Mouse (Mus musculus) spleen, embryonic (tissue): ENCODE results near the gene Gm28048.

Experiments used
- CTCF ChIA-PET: fragments of 350-600 bp; sonication (Branson Sonifier 250); formaldehyde crosslinking; loops from one replicate; lab custom pipeline; 2022; lab: Charles Lee

The Gm28048 gene

DNA sequence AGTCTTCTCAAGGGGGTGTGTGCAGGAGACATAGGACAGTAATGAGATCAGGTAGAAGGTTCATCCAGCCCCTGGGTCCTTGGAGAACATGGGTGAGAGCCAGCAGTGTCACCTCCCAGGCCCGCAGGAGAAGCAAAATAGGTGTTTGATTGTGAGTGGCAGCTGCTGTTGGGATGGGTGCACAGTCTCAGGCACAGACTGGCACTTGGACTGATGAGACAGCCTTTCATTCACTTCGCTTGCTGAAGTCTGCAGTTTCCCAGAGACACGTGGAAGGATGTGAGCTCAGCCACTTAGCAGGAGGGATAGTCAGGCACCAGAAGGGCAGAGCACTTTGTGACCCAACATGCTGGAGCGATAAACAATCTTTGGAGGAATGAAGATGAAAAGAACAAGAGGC lies 118.3 kb downstream of the Gm28048 start:
- CTCF ChIA-PET = no interaction called here

DNA sequence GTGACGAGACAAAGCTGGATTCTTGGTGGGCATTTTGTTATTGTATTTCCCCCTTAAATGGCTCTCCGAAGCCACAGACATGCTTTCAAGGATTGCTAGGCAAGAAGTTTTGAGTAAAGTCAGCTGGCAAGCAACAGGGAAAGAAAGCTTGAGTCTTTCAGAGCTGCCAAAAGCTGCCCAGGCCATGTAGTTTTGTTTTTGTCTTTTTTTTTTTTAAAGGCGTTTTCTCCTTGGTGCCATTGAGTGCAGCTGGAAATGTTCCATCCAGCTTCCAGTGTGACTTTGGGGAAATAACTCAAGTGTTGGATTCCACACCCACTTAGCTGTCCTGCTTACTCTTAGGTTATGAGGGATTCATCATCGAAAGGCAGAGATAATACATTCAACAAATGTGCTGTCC lies 120.6 kb downstream of the Gm28048 start:
- CTCF ChIA-PET = interaction anchor here (0.7 kb wide), 1 partner anchor 39 kb away, joined by 4 read pairs; no protein-coding TSS in a partner anchor

DNA sequence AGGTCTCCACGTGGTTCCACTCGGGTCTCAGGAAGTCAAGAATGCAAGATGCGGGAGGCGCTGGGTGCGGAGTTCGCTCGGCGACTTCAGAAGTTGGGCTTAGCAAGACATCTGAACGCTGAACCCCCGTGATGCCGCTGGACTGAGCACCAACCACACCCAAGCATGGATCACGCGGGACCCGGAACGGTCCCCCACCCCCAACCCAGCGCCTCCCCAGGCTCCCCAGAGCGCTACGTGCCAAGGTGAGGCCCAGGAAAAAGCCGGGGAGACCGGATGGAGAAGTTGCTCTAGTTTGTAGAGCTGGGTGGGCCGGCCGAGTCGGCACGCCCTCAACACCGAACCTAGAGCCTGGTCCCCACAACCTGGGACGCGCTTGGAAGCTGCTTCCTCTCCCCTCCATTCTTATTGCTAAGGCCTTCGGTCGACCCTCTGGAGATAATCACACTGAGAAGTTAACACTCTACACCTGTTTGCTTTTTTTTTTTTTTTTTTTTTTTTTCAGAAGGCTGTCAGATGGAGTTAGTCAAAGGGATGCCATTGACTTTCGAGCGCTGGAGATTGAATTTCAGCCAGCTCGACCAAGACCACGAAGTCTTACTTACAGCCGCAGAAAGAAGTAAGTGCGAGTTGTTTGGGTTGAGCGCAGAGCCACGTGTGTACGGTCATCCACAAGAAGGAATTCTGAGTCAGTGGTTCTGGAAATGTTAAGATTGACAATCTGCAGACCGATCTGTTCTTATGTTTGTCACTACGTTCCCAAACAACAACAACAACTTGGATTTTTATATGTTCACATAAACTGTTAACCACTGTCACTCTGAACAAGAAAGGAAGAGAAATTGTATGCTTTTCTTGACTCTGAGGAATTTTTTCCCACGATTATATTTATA lies 121.3 kb downstream of the Gm28048 start, which contains the start of gene B3gnt2:
Gene B3gnt2, minus strand, starts transcription at position 627 of the 893 bp plus-strand sequence.
- CTCF ChIA-PET = interaction anchor here (0.7 kb wide), 2 partner anchors 38 to 98 kb away, joined by 4 to 18 read pairs; no protein-coding TSS in a partner anchor

DNA sequence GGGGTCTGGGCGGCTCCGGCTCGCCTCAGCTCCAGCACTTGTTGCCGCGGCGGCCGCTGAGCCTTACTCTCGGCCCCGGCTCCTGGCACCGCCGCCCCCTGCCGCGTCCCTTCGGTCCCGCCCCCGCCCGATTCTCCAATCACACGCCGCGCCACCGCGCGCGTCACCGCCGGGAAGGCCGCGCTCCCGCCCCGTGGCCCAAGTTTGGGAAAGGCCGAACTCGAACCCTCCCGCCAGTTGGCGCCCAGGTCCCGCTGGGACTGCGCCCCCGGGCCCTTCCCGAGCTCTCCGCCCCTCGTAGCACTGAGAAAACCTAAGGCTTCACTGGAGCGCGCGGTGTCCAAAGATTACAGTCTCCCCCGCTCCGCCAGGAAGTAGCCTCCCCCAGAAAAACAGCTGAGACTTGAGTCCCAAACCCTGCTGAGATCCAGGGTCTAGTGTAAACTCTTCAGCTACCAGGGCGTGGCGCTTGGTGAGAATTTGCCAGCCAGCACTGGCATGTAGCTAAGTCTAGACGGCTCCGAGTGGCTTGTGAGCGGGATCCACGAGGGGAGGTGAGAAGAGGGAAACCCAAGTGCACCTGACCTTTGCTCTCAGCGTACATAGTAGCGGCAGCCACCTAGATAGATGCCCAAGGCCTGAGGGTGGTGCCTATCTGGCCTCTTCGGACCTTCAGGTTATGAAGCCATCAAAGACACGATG lies 122.1 kb downstream of the Gm28048 start:
- CTCF ChIA-PET = interaction anchor here (0.7 kb wide), 1 partner anchor 99 kb away, joined by 18 read pairs; no protein-coding TSS in a partner anchor

DNA sequence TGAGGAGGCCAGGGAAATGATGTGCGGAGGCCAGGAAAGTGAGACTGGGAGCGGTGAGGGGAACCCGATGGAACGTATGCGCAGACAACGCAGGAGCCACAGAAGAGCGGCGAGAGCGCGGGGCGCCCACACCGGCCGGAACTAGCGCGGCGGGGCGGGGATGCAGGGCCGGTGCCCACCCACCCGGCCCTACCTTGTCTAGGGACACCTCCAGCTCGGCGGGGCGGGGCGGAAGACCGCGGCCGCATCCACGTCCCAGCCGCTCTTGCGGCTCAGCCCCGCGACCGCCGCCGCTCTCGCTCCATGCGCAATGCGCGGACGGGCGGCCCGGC lies 122.6 kb downstream of the Gm28048 start:
- CTCF ChIA-PET = no interaction called here

DNA sequence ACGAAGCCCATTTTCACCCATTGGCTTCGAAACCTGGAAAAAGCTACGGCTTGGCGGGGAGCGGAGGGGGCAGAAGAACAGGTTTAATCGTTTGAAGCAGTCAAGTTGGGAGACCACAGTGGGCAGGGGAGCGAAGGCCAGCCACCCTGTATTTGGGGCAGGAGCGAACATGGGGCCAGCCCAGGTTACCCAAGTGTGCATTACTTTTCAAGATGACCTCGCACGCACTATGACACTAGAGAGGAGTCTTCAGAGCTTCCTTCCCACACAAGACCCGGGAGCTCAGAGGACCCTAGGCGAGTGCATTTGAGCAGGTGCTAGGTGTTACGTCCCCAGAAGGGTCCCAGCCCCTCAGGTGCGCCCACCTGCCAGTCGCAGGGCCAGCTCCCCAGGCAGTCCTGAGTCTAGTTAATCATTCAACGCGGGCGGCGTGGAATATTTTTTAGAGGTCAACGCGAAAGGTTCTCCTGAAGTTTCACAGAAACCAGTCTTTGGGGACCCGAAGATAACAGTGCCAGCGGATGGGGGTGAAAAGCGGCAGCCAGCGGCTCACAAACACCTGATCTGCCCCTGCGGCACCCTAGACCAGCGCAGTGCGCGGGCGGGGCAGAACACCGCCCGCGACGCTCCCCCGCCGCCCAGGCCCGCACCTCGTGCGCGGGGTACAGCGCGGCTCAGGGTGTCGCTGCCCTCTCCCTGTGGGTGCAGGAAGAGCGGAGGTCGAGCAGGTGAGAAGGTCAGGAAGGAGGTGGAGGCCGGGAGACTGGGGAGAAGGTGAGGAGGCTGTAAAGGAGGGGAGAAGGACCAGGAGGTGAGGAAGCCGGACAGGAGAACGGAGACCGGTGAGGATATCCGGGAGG lies 123.2 kb downstream of the Gm28048 start:
- CTCF ChIA-PET = no interaction called here

DNA sequence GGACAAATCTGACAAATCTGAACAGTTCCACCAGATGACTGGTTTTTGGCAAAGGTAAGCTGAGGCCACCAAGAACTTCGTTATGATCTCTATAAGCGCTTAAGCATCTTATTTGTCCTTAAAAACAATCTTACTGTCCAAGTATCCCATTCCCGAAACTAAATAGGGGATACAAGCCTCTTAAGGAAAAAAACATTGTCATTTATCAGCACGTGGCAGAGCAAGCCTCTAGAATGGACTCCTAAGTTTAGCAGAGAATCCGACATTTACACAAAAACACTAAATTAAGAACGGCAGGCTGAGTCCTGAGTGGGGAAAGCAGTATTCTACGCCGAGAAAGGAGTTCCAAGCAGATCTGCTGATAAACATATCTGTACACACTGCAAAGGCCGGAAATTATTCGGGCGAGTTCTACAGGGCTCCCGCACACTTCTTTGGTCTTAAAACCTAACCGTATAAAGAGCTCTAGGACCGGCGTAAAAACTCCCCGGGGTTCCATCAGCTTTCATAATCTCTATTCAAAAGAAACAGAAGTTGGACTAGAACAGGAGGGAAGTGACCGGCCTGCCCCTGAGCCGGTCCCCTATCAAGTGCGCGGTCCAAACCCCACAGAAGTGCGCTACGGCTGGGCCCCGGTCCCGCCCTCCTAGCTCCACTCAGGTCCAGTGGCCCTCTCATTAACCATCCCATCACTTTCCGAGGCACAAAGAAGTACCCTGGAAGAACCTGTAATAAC lies 124.0 kb downstream of the Gm28048 start:
- CTCF ChIA-PET = no interaction called here

DNA sequence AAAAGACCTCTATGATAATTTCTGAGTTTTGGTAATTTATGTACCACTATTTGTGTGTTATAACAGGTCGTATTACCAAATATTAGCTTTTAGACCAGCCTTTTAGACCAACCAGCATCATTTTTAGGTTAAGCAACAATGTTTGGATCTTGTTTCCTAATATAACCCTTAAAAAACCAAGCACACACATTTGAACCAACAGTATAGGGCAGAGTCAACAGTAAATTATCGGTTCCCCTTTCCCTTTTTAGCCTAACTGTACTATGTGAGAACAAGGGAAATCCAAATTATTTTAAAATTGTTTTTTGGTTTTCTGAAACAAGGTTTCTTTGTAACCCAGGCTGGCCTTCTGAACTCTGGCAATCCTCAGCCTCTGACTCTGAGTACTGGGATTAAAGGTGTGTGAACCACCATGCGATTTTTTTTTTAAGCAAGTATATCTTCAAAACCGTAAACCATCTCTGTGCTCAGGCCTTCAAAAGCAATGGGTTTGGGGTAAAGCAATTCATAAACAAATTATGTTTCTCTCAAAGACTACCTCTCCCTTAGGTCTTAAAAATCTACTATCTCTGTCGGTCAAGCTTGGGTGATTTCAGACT lies 124.7 kb downstream of the Gm28048 start:
- CTCF ChIA-PET = interaction anchor here (0.6 kb wide), 1 partner anchor 9 kb away, joined by 3 read pairs; no protein-coding TSS in a partner anchor

DNA sequence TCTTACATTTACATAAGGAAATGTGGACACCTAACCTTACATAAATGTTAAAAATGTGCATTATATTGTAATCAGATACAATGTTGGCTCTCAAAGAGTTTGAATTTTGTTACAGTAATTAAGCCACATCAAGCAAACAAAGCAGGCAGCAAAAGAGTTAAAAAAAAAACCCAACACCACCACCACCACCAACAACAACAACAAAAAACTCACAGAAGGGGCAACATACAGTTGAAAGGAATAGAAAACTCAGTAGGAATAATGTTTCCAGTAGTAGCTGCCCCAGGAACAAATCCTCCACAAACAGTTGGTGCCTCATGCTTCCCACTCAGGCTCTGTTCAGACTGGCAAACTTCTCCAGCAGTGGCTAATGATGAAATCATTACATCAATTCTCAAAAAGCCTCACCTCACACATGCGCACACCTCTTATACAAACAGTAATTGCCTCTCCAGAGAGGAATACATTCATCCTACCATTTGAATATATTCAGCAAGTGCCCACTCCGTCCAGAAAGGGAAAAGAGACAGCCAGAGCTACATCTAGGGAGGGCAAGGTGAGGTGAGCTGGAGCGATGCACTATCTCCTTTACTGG lies 125.4 kb downstream of the Gm28048 start:
- CTCF ChIA-PET = interaction anchor here (0.7 kb wide), 1 partner anchor 755 kb away, joined by 3 read pairs; no protein-coding TSS in a partner anchor

DNA sequence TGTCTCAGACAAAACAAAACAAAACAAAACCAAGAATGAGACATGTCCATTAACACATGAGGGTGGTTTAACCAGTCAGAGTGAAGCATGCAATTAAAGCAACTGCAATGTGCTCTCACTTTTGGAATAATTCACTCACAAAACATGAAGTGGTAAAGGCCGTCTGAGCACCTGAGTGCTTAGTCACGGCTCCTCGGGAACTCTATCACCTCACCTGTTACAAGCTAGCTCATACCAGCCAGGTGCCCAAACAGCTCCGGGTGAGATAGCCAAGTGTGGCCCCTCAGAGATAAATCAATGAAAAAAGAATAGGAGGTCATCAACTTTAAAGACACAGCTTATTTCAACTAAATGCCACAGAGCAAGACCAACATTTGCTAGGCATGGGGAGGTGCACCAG lies 127.3 kb downstream of the Gm28048 start:
- CTCF ChIA-PET = no interaction called here

DNA sequence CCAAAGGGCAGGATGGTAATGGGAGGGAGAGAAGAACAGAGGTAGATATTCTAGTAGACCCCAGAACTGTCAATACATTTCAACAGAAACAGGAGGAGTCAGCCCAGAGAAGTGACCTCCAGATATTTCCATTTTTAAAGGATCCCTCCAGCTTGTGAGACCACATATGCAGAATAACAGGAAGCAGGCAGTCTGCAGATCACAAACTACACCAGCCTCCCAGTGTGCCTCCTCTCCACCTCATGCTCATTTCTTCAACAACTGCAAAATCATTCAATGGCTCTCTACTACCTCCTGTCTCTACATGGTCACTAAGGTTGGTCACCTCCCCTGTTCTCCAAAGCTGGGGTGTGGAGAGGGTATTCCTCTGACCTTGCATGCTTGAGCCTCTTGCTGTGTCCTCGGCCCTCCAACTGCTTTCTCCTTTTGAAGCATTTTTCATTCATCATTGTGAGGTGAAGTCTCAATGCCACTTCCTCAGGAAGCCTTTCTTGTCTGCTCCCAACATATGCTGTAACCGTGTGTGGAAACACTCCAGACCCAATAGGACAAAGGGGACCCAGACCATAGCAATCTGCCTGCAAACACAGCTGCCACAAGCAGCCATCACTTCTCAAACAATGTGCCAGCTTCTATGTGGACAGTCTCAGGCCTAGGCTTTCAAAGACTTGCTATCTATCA lies 128.3 kb downstream of the Gm28048 start:
- CTCF ChIA-PET = interaction anchor here (1.1 kb wide), 1 partner anchor 11 kb away, joined by 4 read pairs; no protein-coding TSS in a partner anchor

DNA sequence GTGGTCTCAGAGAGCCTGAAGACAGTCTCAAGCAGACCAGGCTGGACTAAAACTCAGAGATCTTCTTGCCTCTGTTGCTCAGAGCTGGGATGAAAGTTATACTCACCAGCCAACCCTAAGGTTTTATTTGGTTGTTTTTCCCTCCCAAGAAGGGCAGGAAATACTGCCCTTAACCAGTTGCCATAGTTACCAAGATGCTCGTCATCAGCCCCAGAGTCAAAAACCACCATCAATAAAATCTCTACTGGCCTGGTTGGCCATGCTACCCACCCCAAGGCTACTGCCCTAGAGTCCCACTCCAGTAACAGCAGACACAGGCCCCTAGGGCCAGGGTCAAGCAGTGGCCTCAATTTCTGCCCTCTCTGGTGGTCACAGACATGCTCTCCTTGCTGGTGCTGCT lies 129.4 kb downstream of the Gm28048 start:
- CTCF ChIA-PET = interaction anchor here (0.6 to 1.1 kb wide), 4 partner anchors 10 to 25 kb away, joined by 3 to 6 read pairs (median 4); no protein-coding TSS in a partner anchor

DNA sequence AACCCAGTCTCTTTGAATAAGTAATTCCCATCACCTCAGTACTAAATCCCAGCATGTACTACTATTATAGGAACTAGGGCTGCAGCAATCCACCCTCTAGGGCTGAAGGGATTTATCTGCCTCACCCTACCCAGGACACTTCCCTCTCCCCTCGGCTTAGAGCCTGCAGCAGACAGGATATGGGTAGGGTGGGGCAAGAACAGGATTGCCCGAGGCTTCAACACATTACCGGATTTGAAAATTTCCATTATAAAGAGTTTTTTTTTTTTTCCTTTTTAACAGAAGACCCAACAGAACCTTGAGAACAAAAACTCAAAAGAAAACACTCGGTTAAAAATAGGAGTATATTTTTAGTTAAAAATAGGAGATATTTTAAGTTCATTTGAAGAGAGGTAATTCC lies 130.5 kb downstream of the Gm28048 start:
- CTCF ChIA-PET = no interaction called here

DNA sequence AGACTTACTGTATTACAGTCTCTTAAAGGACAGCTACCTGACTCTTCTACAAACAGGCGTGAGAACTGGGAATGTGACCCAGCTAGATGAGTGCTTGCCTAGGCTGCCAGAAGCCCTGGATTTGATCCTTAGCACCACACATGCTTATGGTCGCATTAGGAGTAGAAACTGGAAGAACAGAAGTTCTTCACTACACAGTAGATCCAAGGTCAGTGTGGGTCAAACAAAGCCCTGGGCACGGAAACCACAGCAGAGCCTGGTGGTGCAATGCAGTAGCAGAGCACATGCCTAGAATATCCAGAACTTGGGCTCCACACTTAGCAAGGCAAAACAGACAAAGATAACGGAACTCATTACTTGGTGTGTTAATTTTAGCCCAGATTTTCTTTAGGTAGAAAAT lies 131.8 kb downstream of the Gm28048 start:
- CTCF ChIA-PET = interaction anchor here (1.0 kb wide), 1 partner anchor 60 kb away, joined by 4 read pairs; no protein-coding TSS in a partner anchor

DNA sequence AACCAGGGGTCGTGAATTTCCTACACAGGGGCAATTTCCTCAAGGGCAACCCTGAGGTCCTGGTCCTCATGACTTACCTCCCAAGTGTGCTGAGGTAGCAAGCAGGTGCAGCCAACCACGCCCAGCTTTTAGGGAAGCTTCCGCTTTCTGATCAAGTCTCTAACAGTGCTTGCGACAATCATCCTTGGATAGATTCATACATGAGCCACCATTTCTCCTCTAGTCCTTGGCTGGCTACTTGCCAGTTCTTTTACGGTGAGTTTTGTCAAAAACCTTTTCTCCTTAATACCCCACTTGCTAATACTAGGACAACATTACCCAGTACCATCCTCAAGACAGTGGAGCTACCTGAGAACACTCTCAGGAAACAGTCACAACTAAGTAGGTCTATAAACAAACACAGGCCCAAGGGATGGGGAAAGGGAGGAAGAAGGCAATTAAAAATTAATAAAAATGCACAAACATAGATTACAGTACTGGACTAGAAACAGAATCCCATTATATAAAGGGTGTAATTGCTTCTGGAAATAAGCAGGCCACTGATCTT lies 133.2 kb downstream of the Gm28048 start:
- CTCF ChIA-PET = interaction anchor here (0.7 kb wide), 1 partner anchor 8 kb away, joined by 3 read pairs; no protein-coding TSS in a partner anchor

DNA sequence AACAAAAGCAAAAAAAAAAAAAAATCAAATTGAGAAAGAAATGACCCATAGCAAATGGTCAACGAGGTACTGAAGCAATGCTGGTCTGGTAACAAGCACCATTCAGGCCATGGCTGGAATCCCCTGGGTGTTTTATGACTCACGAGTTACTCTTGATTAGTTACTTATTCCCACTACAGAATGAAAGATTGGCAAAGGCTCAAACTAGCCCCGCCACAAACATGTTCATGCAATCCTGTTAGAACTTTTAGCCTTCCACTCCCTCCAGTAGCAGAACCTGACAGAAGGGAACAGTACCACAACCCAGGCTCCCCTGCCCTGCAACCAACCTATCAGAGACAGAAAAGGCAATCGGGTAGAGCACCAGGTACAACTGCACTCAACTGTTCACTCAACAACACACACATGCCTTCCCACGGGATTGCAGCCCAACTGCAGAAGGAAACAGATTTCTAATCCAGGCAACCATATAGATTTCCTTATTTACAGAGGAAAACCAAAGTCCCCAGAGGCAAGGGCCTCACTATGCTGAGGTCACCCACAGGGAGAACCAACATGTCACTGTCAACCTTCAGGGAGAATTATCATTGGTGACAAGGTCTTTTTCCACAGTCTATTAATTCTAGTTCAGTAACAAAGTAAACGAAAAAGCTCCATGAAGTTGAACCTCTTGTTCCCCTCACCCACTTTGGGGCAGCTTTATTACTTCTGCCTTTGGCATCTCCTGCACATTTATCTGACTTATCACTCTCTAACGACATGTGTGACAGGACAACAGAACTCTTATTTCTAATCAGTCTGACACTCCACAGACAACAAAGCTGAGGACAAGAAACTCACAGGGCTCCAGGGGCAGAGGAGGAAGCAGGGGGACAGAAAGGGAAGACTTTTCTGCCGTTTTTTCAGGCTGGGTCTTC lies 133.9 kb downstream of the Gm28048 start:
- CTCF ChIA-PET = interaction anchor here (0.7 kb wide), 1 partner anchor 9 kb away, joined by 3 read pairs; no protein-coding TSS in a partner anchor

DNA sequence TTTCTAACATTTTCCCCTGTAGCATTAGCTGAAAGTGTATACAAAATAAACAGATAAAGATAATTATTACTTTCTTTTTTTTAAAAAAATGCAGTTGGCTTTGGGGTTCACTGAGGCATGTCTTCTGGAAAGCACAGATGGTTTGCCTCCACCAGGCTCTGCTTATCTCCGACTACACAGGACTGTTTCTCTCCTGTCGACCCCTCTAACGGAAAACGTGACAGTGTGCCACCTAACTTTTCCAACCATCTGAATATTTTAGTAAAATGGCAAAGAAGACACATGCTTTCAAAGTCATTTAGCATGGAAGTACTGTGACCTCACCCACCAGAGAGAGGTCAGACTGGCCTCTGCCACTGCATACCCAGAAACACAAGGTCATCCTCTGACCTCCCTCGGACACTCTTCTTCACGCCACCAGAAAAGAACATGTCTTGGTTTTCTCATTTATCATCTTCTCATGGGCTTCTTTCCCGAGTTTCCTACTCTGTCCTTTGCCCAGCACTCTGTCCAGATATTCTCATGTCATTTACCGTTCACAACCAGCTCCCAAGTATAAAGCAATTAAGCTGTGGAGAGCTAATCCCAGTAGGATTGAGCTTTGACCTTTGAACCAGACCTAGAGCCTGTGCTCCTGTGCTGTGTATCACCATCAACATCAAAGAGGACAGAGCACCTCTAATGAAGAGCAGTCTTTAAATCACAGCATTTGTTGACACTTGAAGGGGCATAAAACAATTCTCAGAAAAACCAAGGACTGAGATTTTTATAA lies 134.7 kb downstream of the Gm28048 start:
- CTCF ChIA-PET = no interaction called here
